Mouse (Mus musculus) cerebellum, postnatal 10 days (tissue): ENCODE measurements around the gene Akap5.

Experiments used
- DNase-seq, 2 experiments: peaks; one replicate each; pipeline ENCODE4 v3.0.0; 2021; ENCODE audit warnings: mixed read lengths in 2 of 2

Akap5 gene

GRCm38 (mm10) chr12:76324679-76325431 is at the start of gene Akap5:
Akap5 (plus strand) TSS chr12:76324891.
- DNase-seq = peak; percentile 91 to 94

GRCm38 (mm10) chr12:76278209-76278608 is 46.5 kb upstream of the Akap5 start:
- DNase-seq = no peak

- no peak for DNase-seq
These were observed 44.1 kb upstream of the Akap5 start for GRCm38 (mm10) chr12:76280556-76280955.

GRCm38 (mm10) chr12:76281111-76281660 is 43.5 kb upstream of the Akap5 start:
- no peak for DNase-seq

GRCm38 (mm10) chr12:76282132-76282531 is 42.6 kb upstream of the Akap5 start:
- peak; percentile 80 to 83 for DNase-seq

- DNase-seq = peak; percentile 85 to 88
These were observed 42.0 kb upstream of the Akap5 start for GRCm38 (mm10) chr12:76282532-76283173.

- no peak for DNase-seq
These were observed 39.3 kb upstream of the Akap5 start for GRCm38 (mm10) chr12:76285418-76285817.

- no peak for DNase-seq
These were observed 36.7 kb upstream of the Akap5 start for GRCm38 (mm10) chr12:76287986-76288385.

- DNase-seq = no peak
These were observed 36.2 kb upstream of the Akap5 start for GRCm38 (mm10) chr12:76288494-76288893.

GRCm38 (mm10) chr12:76289428-76289827 is 35.3 kb upstream of the Akap5 start:
- no peak for DNase-seq

GRCm38 (mm10) chr12:76290271-76290670 is 34.4 kb upstream of the Akap5 start:
- peak in 1 of 2 experiments; percentile 33 for DNase-seq

- DNase-seq = peak; percentile 84 to 85
These were observed 31.5 kb upstream of the Akap5 start for GRCm38 (mm10) chr12:76293192-76293591.

GRCm38 (mm10) chr12:76297830-76298229 is 26.9 kb upstream of the Akap5 start:
- DNase-seq = no peak

GRCm38 (mm10) chr12:76299361-76299906 is 25.3 kb upstream of the Akap5 start:
- DNase-seq = no peak

GRCm38 (mm10) chr12:76300367-76300766 is 24.3 kb upstream of the Akap5 start:
- DNase-seq = no peak

GRCm38 (mm10) chr12:76303474-76303873 is 21.2 kb upstream of the Akap5 start:
- DNase-seq = peak; percentile 80 to 84

- DNase-seq = peak; percentile 60 to 62
These were observed 20.5 kb upstream of the Akap5 start for GRCm38 (mm10) chr12:76304199-76304598.

GRCm38 (mm10) chr12:76305107-76305506 is 19.6 kb upstream of the Akap5 start:
- no peak for DNase-seq

- DNase-seq = no peak
These were observed 17.7 kb upstream of the Akap5 start for GRCm38 (mm10) chr12:76306852-76307561.

- DNase-seq = no peak
These were observed 16.7 kb upstream of the Akap5 start for GRCm38 (mm10) chr12:76307964-76308363.

- no peak for DNase-seq
These were observed 16.3 kb upstream of the Akap5 start for GRCm38 (mm10) chr12:76308436-76308835.

- DNase-seq = no peak
These were observed 14.7 kb upstream of the Akap5 start for GRCm38 (mm10) chr12:76310007-76310406.

GRCm38 (mm10) chr12:76310633-76311032 is 14.1 kb upstream of the Akap5 start:
- no peak for DNase-seq
